Mouse (Mus musculus) E14TG2a.4 (cell line): ENCODE measurements around the gene 4933424G06Rik.
"Not testable (repeated sequence)": the region's sequence is repeated elsewhere in the genome, so short reads cannot be mapped to it uniquely, and the experiment has no call there.

Experiments used
- CTCF ChIP-seq: conservative IDR thresholded peaks from 2 replicates; pipeline ENCODE4 v1.5.1; 2014; ENCODE audit warnings: low read length
- NANOG ChIP-seq: IDR thresholded peaks from 2 replicates; pipeline ENCODE4 v1.6.1; 2014; ENCODE audit warnings: borderline replicate concordance, low read length, mixed read lengths

- not testable (repeated sequence) for TF ChIP-seq CTCF, NANOG
Measured at GRCm38 (mm10) chr1:36668007-36668406, 41.9 kb upstream of the 4933424G06Rik start.
